Mouse (Mus musculus) liver, embryonic 14.5 days (tissue): ENCODE results near the gene Ntng1.

Source experiments
- CTCF ChIP-seq: IDR thresholded peaks from 2 replicates; pipeline ENCODE4 v1.5.1; 2016; ENCODE audit warnings: antibody characterized with exemption, low read depth, control low read depth
- EP300 ChIP-seq: IDR thresholded peaks from 2 replicates; pipeline ENCODE4 v1.6.1; 2016; ENCODE audit warnings: antibody characterized with exemption, low read depth

DNA sequence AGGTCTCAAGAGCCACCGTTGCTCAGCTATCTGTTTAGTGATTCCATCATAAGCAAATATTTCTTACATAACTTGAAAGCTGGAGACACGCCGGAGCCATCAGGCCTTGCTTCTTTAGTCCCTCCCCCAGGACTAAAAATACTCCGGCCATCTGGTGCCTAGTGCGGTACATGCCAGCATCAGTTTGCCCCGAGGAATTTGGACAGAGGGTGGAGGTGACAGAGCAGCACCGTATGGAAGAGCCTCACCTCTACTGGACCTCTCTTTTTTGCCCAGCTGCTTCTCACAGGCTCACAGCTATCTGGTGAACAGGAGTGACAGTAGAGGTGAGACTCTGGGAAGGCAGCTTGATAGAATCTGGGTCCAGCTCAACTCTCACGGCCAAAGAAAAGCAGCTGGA lies 211.6 kb downstream of the Ntng1 start:
- TF ChIP-seq CTCF (no peak), EP300 (no peak)
